Mouse (Mus musculus): ENCODE data around the gene Fst. TPM values are rescaled to one million over a fixed set of nuclear protein-coding genes. Genes with fewer than 3 reads are reported as not detected.

Fst gene
- polyA plus RNA-seq, 1 experiment from 2014 or later = 8.6 TPM

DNA sequence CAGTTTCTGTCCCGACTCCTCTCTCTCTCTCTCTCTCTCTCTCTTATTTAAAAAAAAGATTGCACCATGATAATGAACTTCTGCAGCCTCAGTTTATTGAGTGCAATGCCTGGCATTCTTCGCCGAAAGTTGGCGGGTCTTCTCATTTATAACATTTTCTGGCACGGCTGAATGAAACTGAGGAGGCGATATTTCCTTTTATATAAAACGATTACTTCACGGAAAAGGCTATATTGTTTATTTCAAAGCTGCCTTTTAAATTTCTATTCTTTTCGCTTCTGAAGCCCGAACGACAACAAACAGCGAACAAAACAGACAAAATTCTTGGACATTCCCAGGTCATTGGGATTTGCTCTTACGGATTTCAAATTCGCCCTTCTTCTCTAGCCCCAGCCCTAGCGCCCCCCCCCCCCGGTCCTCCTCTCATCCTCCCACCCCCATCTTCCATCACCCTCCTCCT, 980 bp upstream of the Fst start:
- Histone ChIP-seq H3K4me3 (replicated peaks) (peak overlapping the region; percentile 58), H3K27me3 (peaks cover 78% of the 10 kb centered on the region), H3K36me3 (no peaks in the 10 kb centered on the region), H3K9ac (peak overlapping the region; percentile 39; the same call in 1 of the 2 replicates), H3K27ac (no peak overlapping the region), H3K4me2 (peak overlapping the region; percentile 65), H3K4me1 (replicated peaks) (0 out of 2 replicates have a peak, but pooled peaks cover 3% of the 10 kb centered on the region), H3K9me3 (replicated peaks) (no peaks in the 10 kb centered on the region)
- under 1% methylated on average over 16 of the region's 16 CpGs for WGBS (ENCODE audit: insufficient replicate concordance)
- DNase-seq = no peak
- ATAC-seq (ENCODE audit: low read depth) = no peak

GRCm38 (mm10) chr13:114458291-114458885, 363 bp downstream of the Fst start:
- DNase-seq = no peak
- H3K4me1 ChIP-seq (replicated peaks) = 0 out of 2 replicates have a peak, but pooled peaks cover 3% of the 10 kb centered on the region
- 0 out of 2 replicates have a peak, but pooled peaks cover 3% of the 10 kb centered on the region for H3K36me3 ChIP-seq
- under 1% methylated on average over 56 of the region's 56 CpGs for WGBS (ENCODE audit: insufficient replicate concordance)
- H3K4me3 ChIP-seq (replicated peaks) = peak overlapping the region; percentile 58
- ATAC-seq (ENCODE audit: low read depth) = peak; percentile 49
- H3K27ac ChIP-seq = peak overlapping the region; percentile 29; the same call in 1 of the 2 replicates
- H3K27me3 ChIP-seq = peaks cover 87% of the 10 kb centered on the region
- peak overlapping the region; percentile 65 for H3K4me2 ChIP-seq
- peak overlapping the region; percentile 45 for H3K9ac ChIP-seq
- H3K9me3 ChIP-seq (replicated peaks) = no peaks in the 10 kb centered on the region

GRCm38 (mm10) chr13:114457567-114458120, 1.1 kb downstream of the Fst start:
- ATAC-seq (ENCODE audit: low read depth) (no peak), DNase-seq (no peak)
- Histone ChIP-seq H3K9me3 (replicated peaks) (no peaks in the 10 kb centered on the region), H3K4me3 (replicated peaks) (peak overlapping the region; percentile 58), H3K9ac (peak overlapping the region; percentile 45; the same call in 1 of the 2 replicates), H3K36me3 (0 out of 2 replicates have a peak, but pooled peaks cover 3% of the 10 kb centered on the region), H3K4me2 (peak overlapping the region; percentile 65), H3K27me3 (peaks cover 83% of the 10 kb centered on the region), H3K4me1 (replicated peaks) (0 out of 2 replicates have a peak, but pooled peaks cover 3% of the 10 kb centered on the region), H3K27ac (no peak overlapping the region)
- WGBS (ENCODE audit: insufficient replicate concordance) = 2% methylated on average over 15 of the region's 15 CpGs

GRCm38 (mm10) chr13:114456766-114457566, 1.8 kb downstream of the Fst start:
- Histone ChIP-seq H3K36me3 (0 out of 2 replicates have a peak, but pooled peaks cover 3% of the 10 kb centered on the region), H3K4me1 (replicated peaks) (0 out of 2 replicates have a peak, but pooled peaks cover 3% of the 10 kb centered on the region), H3K9ac (0 out of 2 replicates have a peak overlapping the region, but pooled peaks have one; percentile 36), H3K27me3 (peaks cover 80% of the 10 kb centered on the region), H3K27ac (no peak overlapping the region), H3K4me3 (replicated peaks) (peak overlapping the region; percentile 58), H3K9me3 (replicated peaks) (no peaks in the 10 kb centered on the region), H3K4me2 (peak overlapping the region; percentile 65)
- DNase-seq (no peak), ATAC-seq (ENCODE audit: low read depth) (peak; percentile 19; the same call in 1 of the 2 replicates)
- 2% methylated on average over 44 of the region's 44 CpGs for WGBS (ENCODE audit: insufficient replicate concordance)

- Histone ChIP-seq H3K4me1 (replicated peaks) (0 out of 2 replicates have a peak, but pooled peaks cover 3% of the 10 kb centered on the region), H3K36me3 (0 out of 2 replicates have a peak, but pooled peaks cover 7% of the 10 kb centered on the region), H3K9ac (no peak overlapping the region), H3K27me3 (peaks cover 72% of the 10 kb centered on the region), H3K27ac (no peak overlapping the region), H3K9me3 (replicated peaks) (0 out of 2 replicates have a peak, but pooled peaks cover 3% of the 10 kb centered on the region), H3K4me3 (replicated peaks) (peak overlapping the region; percentile 58), H3K4me2 (peak overlapping the region; percentile 65)
- ATAC-seq (ENCODE audit: low read depth) (no peak), DNase-seq (no peak)
- WGBS (ENCODE audit: insufficient replicate concordance) = 5% methylated on average over 14 of the region's 14 CpGs
These were observed 2.5 kb downstream of the Fst start for GRCm38 (mm10) chr13:114456224-114456623.

DNA sequence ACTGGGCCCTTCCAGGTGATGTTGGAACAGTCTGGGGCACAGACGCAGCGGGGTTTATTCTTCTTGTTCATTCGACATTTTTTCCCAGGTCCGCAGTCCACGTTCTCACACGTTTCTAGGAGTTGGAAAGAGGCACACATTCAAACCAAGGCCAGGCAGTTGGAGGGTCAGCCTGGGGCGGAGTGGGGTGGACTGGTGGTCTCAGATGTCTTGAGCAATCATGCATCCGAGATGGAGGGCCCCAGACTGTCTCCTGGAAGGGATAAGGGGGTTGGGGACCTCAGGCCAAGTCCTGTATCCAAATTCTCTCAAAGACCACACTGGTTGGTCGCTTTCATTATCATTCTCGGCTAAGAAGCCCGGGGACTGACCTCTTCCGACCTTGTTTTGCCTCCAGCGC, 3.0 kb downstream of the Fst start:
- no peak for ATAC-seq (ENCODE audit: low read depth)
- 0 out of 2 replicates have a peak, but pooled peaks cover 3% of the 10 kb centered on the region for H3K4me1 ChIP-seq (replicated peaks)
- peaks cover 69% of the 10 kb centered on the region for H3K27me3 ChIP-seq
- H3K4me3 ChIP-seq (replicated peaks) = 0 out of 2 replicates have a peak overlapping the region, but pooled peaks have one; percentile 58
- H3K27ac ChIP-seq = no peak overlapping the region
- DNase-seq = no peak
- no peak overlapping the region for H3K4me2 ChIP-seq
- 0 out of 2 replicates have a peak, but pooled peaks cover 3% of the 10 kb centered on the region for H3K9me3 ChIP-seq (replicated peaks)
- 52% methylated on average over 13 of the region's 13 CpGs for WGBS (ENCODE audit: insufficient replicate concordance)
- 0 out of 2 replicates have a peak, but pooled peaks cover 7% of the 10 kb centered on the region for H3K36me3 ChIP-seq
- H3K9ac ChIP-seq = no peak overlapping the region

- Histone ChIP-seq H3K4me2 (no peak overlapping the region), H3K27me3 (no peaks in the 10 kb centered on the region), H3K4me3 (replicated peaks) (no peak overlapping the region), H3K27ac (no peak overlapping the region), H3K9ac (no peak overlapping the region), H3K9me3 (replicated peaks) (0 out of 2 replicates have a peak, but pooled peaks cover 3% of the 10 kb centered on the region), H3K4me1 (replicated peaks) (no peaks in the 10 kb centered on the region), H3K36me3 (0 out of 2 replicates have a peak, but pooled peaks cover 4% of the 10 kb centered on the region)
- ATAC-seq (ENCODE audit: low read depth) (no peak), DNase-seq (no peak)
- WGBS (ENCODE audit: insufficient replicate concordance) = 50% methylated on average over 2 of the region's 2 CpGs
These were observed 11.5 kb downstream of the Fst start for GRCm38 (mm10) chr13:114447213-114447612.

DNA sequence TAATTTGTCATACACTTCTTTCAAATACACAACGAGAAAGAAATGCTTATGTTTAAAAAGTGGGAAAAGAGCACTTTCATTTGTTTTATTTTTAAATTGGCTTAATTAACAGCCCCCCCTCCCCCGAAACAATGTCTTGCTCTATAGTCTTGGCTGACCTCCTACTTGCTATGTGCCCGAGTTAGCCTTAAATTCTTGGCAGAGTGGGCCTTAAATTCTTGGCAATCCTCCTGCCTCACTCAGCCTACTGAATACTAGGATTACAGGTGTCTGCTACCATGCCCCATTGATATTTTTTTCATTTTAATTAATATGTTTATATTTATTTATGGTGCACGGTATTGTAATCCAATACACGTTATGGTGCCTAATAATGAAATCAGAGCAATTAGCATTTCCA, 26.3 kb downstream of the Fst start:
- no peak overlapping the region for H3K27ac ChIP-seq
- no peaks in the 10 kb centered on the region for H3K9me3 ChIP-seq (replicated peaks)
- 66% methylated on average over 5 of the region's 5 CpGs for WGBS (ENCODE audit: insufficient replicate concordance)
- ATAC-seq (ENCODE audit: low read depth) = no peak
- no peak overlapping the region for H3K4me3 ChIP-seq (replicated peaks)
- no peaks in the 10 kb centered on the region for H3K27me3 ChIP-seq
- H3K36me3 ChIP-seq = no peaks in the 10 kb centered on the region
- H3K4me2 ChIP-seq = no peak overlapping the region
- no peak for DNase-seq
- no peaks in the 10 kb centered on the region for H3K4me1 ChIP-seq (replicated peaks)
- H3K9ac ChIP-seq = no peak overlapping the region

GRCm38 (mm10) chr13:114425230-114425629, 33.5 kb downstream of the Fst start:
- H3K27ac ChIP-seq = no peak overlapping the region
- H3K27me3 ChIP-seq = no peaks in the 10 kb centered on the region
- DNase-seq (no peak), ATAC-seq (ENCODE audit: low read depth) (no peak)
- H3K4me2 ChIP-seq = no peak overlapping the region
- no peaks in the 10 kb centered on the region for H3K9me3 ChIP-seq (replicated peaks)
- H3K4me1 ChIP-seq (replicated peaks) = no peaks in the 10 kb centered on the region
- no peaks in the 10 kb centered on the region for H3K36me3 ChIP-seq
- WGBS (ENCODE audit: insufficient replicate concordance) = 76% methylated on average over 5 of the region's 5 CpGs
- no peak overlapping the region for H3K9ac ChIP-seq
- no peak overlapping the region for H3K4me3 ChIP-seq (replicated peaks)

GRCm38 (mm10) chr13:114420235-114420634, 38.5 kb downstream of the Fst start:
- Histone ChIP-seq H3K9me3 (replicated peaks) (no peaks in the 10 kb centered on the region), H3K9ac (no peak overlapping the region), H3K4me2 (no peak overlapping the region), H3K27ac (no peak overlapping the region), H3K4me1 (replicated peaks) (no peaks in the 10 kb centered on the region), H3K27me3 (no peaks in the 10 kb centered on the region), H3K4me3 (replicated peaks) (no peak overlapping the region), H3K36me3 (no peaks in the 10 kb centered on the region)
- 72% methylated on average over 8 of the region's 8 CpGs for WGBS (ENCODE audit: insufficient replicate concordance)
- ATAC-seq (ENCODE audit: low read depth) (no peak), DNase-seq (no peak)

- H3K27ac ChIP-seq = no peak overlapping the region
- no peaks in the 10 kb centered on the region for H3K4me1 ChIP-seq (replicated peaks)
- no peak overlapping the region for H3K4me2 ChIP-seq
- H3K36me3 ChIP-seq = no peaks in the 10 kb centered on the region
- no peaks in the 10 kb centered on the region for H3K9me3 ChIP-seq (replicated peaks)
- H3K4me3 ChIP-seq (replicated peaks) = no peak overlapping the region
- ATAC-seq (ENCODE audit: low read depth) = no peak
- H3K27me3 ChIP-seq = no peaks in the 10 kb centered on the region
- DNase-seq = no peak
- 68% methylated on average over 3 of the region's 3 CpGs for WGBS (ENCODE audit: insufficient replicate concordance)
- H3K9ac ChIP-seq = no peak overlapping the region
These were observed 39.4 kb downstream of the Fst start for GRCm38 (mm10) chr13:114419364-114419763.

Measured in liver, embryonic 13.5 days (tissue).